Mouse (Mus musculus): ENCODE data around the gene Sult2b1.

The Sult2b1 gene

DNA sequence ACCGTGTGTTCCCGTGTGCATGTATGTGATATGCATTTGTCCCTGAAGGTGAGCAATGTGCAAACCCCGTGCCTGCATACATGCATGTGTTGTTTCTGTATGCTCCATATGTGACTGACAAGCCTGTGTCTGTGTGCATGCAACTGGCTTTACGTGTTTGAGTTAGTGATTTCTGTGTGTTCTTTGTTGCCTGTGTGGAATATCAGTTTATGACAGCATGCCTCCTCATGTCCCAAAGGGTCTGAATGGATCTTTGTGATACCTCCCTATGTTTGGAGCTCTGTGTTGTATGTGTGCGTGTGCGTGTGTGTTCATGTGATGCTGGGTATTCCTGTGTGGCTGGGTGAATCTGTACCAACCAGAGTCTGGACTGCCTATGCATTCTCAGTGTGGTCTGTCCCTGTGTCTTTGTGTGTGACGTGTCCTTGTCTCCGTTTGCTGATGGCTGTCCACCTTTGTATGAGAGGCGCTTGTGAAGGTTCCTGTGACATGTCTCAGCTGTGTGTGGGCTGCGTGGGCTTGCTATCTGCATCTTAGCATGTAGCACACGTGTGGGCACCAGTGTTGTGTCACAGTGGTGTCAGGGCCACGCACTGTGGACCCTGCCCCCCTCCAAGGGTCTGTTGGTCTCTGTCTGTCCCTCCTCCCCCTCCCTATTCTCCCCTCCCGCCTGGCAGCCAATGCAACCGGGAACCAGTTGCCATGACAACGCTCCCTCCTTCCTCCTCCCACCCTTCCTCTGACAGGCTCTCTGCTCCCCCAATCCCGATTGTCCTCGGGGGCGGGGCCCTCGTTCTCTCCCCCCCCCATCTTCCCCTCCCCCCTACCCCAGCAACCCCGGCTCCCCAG is at the start of gene Sult2b1:
TSS of gene Sult2b1 (minus strand) at position 146 of the 849 bp plus-strand sequence.
- DNase-seq (ENCODE audit: low read depth): no peak

DNA sequence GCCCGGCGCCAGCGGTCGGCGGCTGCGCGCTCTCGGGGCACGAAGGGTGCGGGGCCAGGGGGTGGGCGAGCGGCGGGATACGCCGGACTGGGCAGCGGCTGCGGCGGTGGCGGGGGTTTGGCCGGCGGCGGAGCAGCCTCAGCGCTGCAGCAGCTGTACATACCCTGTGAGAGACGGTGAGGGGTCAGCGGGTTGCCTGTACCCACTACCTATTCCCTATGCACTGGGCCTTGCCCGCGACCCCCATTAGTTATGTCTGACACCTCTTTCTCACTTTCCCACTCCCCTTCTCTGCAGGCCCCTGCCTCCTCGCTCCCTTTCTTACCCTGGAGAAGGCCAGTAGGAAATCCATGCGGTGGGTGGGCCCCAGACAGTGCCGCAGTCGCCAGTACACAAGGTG is 49.5 kb upstream of the Sult2b1 start:
- DNase-seq (ENCODE audit: low read depth): no peak

DNA sequence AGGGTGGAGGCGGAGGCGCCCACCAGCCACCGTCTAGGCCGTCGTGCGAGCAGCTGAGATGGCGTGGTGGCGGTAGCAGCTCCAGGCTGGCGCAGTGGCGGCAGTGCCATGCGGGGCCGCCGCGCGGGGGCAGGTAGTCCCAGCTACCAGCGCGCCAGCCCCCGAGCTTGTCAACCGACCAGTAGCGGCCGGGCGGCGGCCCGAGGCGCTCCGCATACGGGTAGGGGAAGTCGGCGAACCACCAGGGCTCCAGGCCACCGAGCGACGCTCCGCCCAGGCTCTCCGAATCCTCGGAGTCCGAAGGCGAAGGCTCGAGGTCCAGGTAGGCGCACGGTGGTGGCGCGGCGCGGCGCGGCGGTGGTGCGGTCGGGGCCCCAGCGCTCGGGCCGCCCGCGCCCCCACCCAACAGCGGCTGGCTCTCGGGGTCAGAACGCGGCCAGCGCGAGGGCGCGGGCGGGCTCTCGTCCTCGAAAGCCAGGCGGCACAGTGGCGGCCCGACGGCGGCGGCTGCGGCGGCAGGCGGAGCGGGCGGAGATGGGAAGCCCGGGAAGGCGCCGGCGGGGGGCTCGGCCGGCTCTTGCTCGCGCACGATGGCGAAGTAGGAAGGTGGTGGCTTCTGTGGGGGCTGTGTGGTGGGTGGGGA is 48.8 kb upstream of the Sult2b1 start:
- no peak for DNase-seq (ENCODE audit: low read depth)

DNA sequence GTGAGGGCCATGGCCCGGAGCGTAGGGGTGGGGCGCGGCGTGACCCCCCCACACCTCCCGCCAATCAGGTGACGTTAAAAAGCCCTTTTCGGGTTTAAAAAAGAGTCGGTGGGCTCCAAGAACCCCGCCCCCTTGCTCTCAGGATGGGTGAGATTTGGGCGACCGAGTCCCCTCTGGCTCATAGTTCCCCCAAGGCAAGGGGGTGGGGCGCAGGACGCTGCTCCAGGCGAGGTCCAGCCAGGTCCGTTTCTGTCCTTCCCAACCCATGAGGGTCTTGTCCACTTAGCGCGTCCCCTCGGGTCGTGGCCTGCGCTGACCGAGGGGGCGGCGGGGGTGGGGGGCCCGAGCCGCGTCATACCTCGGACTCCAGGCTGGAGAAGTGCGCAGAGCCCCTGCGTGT is 48.0 kb upstream of the Sult2b1 start:
- no peak for DNase-seq (ENCODE audit: low read depth)

DNA sequence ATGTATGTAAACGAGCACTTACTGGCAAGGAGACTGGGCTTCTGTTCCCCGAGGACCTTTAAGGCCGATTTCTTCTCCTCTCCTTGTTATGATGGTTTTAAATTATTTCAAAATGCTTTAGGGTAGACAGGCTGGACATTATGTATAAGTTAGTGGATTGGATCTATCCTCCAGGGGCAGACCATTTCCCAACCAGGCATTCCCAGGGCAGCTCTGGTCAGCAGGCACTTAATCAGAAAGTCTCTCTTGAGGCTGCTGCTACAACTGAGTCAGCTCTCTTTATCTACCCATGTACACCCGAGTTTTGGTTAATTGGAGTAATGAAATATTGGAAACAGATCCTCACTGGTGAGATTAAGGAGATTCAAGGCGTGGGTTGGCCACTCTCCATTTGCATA is 46.7 kb upstream of the Sult2b1 start:
- no peak for DNase-seq (ENCODE audit: low read depth)

DNA sequence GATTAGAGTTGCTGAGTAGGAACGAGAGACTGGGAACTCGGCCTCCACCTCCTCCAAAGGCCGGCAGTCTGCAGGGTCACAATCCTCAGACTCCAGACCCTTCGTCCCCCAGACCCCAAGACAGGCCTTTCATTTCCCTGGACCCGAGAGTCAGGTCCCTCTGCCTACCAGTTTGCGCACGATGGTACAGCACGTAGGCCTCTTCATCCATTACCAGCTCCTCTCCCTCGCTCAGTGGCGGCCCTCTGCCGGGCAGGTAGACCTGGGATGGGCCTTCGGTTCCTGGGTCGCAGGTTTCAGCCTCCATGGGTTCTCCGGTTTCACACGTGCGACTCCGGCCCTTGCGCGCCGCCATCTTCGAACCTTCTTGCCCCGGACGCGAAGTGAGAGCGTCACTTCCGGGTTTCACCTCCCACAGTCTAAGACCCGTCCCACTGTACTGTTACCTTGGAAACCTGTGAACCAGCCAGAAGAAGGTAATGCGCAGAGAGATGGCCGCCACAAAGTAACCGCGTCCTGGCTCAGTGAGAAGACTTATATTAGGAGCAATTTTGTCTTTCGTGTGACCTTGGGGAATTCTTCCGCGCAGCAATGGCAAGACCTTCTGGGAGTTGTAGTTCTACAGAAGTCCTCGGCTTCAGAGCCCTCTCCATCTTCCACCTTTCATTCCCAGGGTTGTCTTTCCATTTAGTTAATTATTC is 46.1 kb upstream of the Sult2b1 start, which contains the start of gene Grwd1:
TSS of gene Grwd1 (minus strand) at position 518 of the 701 bp plus-strand sequence.
- peak; percentile 94 for DNase-seq (ENCODE audit: low read depth)

DNA sequence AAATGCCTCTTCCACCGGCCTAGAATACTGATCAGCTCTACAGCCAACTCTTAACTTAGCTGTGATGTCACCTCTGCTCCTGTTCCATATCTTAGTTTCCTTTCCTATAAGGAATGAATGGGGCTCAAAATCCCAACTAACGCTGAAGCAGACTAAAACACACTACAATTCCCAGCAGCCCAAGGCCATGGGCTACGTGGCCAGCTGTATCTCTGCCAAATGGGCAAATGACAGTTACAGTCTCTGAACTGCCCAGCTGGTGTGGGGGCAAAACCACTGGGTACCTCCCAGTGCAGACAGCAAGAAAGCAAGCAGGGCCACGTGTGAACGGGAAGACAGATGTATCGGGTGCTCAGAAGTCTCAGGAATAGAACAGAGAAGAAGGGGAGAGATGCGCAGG is 42.2 kb upstream of the Sult2b1 start:
- no peak for DNase-seq (ENCODE audit: low read depth)

DNA sequence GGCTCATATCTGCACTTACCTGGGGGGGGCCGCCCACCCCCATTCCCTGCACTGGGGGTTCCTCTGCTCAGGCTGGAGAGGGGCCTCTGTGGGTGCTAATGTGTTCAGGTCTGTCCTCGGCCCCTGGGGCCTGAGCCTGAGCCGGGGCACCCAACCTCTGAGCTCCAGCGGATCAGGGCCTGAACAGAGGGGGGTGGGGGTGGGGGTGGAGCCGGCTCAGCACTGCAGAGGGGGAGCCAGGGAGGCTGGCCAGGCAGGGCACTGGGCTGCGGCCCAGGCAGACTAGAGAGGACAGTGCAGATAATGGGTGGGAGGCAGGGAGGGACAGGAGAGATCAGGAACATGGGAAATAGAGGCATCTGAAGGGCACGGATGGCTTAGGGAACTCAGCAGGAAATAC is 40.1 kb upstream of the Sult2b1 start, which contains the start of gene Kcnj14:
TSS of gene Kcnj14 (minus strand) at position 185 of the 400 bp plus-strand sequence.
- no peak for DNase-seq (ENCODE audit: low read depth)

DNA sequence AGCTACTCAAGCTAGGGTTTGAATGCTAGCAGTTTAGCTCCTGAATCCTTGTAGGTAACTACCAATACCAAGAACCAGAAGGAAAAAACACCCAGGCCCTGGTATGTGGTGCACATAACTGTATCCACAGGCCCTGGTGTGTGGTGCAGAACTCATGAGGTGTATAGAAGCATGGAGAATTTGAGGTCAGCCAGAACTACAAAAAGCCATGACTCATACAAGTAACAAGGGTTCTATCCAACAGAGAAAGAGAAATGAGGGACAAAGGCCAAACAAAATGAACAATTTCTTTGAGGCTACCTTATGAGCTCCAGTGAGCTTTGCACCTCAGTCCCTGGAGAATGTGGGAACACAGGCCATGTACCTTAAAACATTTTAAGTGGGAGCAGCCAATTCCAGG is 36.4 kb upstream of the Sult2b1 start:
- DNase-seq (ENCODE audit: low read depth): no peak

DNA sequence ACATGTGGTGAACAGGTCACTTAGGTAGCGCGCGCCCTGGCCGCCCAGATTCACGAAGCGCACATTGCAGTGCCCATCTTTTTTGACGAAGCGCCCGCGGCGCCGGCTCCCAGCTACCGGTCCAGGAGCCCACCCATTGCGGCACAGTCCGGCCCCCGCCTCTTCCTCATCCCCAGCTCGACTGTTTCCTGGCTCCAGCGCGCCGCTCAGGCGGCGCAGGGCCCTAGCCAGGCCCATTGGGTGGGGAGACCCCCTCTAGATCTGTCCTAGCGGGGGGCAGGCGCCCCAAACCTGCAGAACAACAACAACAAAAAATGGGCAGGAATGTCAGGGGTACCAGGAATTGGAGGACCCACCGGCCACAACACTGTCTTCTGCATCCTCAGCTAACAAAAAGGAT is 35.4 kb upstream of the Sult2b1 start:
- DNase-seq (ENCODE audit: low read depth): no peak

DNA sequence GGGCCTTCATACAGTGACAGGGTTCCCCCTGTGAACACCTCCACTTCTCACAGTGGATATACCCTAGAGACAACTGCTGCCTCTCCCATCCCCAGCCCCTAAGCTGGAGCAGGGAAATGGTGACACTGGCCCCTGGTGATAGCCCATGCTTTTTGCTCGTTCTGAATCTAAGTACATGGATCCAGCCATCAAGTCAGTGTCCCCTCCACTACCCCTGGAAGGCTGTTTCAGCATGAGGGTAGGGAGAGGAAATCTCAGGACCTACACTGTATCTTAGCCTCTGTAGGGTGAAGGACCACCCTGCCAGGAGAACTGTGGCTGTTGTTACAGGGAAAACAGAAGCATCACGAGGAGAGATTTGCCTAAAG is 31.5 kb upstream of the Sult2b1 start:
- DNase-seq (ENCODE audit: low read depth): no peak

DNA sequence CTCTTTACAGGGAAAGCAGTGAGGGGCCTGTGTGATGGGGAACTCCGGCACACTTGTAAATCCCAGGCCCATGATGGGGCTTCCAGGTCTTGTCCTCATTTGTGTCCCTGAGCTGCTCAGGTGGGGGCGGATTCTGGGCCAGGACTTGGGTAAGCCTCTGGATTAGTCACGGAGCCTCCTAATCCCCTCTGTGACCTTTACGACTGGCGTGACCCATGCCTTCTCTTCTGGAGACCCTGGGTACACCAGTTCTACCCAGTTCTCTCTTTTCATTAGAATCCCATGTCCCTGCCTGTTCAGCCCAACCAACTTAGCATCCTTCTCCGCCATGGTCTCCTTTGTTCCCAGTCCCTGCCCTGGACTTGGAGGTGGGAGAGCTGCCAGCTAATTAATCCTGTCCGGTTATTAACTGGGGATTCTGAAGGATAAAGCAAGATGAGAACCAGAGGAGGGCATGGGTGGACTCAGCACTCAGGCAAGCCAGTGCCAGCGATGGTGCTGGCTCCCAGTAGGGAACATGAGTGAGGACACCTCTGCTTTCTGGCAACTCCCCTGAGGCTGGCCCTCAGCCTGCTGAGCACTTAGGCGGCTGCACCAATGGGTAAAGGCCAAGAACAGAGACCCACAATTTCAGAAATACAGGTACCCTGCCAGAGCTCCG is 31.0 kb upstream of the Sult2b1 start:
- no peak for DNase-seq (ENCODE audit: low read depth)

DNA sequence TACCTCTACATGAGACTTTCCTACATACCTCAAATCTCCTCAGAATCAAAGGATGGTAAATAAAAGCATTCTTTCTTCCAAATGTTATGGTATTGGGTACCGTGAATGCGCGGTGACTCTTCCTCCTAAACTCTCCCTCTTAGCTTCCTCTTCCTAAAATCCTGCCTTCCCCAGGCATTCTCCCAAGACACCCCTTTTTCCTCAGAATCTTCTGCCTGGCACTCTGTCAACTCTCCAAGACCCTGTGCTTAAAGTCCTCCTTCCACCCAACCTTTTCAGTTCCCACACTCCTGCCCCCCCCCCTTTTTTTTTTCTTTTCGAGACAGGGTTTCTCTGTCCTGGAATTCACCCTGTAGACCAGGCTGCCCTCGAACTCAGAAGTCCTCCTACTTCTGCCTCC is 30.4 kb upstream of the Sult2b1 start:
- DNase-seq (ENCODE audit: low read depth): no peak

DNA sequence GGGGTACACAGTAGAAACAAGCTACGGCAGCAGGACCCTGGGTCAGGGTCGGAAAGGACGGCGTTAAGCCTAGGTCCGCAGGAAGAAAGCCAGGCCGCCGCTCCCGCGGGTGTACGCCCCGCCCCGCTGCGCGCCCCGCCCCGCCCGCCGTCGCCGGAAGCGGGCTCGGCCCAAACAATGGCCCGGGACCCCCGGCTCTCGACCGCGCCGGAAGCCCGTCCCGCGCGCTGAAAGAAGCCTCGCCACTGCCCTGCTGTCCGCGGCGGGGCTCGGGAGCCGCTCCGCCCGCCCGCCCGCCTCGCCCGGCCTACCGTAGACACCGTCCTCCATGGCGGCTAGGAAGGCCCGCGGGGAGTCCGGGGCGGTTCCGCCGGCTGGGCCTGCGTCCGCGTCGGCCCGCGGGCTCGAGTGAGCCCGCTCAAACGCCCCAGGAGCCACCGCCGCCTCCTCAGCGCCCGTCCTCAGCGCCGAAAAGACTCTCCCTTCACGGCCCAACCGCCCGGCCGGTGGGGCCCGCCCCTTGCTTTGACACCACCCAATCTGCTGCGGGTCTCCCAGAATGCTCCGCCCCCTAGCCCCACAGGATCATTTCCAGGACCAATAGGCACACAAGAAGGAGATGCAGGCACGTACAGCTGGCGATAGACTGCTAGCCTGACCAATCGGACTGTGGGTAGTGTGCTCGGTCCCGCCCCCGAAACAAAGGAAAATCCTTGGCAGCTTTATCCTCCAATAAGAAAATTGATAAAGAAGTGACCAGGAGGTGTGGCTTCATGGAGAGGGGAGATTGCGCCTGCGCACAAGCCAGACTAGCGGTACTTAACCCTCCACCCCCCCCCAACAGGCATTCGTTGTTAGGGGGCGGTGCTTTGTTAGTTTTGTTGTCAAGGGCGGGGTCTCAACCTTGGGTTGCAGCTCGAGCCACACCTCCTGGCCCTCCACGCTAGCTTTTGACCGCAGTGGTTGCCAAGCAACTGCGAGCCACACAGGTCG is 29.6 kb upstream of the Sult2b1 start, which contains the start of gene Cyth2:
TSS of gene Cyth2 (minus strand) at position 795 of the 993 bp plus-strand sequence.
- DNase-seq (ENCODE audit: low read depth): peak; percentile 100

DNA sequence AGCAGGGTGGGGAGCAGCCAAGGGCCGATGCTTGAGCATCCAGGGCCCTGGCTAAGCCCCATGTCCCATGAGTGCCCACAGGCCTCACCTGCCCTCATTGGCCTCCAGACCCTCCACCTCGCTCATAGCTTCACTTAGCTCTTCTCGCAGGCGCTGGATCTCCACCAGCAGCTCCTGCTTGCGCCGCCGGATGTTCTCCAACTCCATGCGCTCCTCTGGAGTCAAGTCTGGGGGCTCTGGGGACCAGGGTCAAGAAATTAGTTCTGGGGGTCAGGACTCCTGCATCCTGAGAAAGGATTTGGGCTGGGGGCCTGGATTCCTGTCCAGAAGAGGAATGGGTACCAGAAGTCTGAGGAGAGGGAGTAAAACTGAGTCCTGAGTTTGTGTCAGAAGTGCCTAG is 28.5 kb upstream of the Sult2b1 start:
- DNase-seq (ENCODE audit: low read depth): no peak

DNA sequence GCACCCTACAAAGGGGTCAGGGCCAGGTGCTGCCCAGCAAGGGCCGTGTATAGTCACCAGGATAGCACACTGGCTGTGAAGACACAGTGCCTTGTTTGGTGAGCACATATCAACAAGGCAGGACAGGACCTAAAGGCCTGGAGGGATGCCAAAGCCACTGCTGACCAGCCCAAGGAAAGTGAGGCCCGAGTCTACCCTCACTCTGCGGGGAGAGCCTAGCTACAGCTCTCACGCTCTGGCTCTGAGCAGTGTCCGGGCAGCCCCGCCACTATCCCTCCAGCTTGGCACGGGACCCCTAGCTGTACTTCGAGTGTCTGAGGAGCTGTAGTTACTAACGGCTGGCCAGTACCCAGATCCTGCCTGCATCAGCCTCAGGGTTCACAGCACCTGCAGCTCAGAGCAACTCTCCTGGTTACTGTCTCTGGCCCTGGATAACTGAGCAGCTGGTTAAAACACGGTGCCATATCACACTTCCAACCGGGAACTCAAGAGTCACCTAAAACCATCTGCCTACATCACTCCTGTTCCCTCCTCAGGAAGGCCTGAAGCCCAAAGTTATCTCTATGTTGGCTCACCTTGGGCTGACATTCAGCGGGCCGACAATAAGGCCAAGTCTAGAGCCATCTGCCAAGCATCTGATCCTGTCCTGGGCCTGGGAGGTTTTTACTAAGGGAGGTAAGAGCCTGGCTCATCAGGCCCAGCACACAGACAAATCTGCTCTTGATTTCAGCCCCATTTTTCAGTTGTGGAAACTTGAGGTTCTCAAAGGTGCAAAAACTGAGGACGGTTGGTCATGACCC is 25.0 kb upstream of the Sult2b1 start:
- DNase-seq (ENCODE audit: low read depth): no peak

DNA sequence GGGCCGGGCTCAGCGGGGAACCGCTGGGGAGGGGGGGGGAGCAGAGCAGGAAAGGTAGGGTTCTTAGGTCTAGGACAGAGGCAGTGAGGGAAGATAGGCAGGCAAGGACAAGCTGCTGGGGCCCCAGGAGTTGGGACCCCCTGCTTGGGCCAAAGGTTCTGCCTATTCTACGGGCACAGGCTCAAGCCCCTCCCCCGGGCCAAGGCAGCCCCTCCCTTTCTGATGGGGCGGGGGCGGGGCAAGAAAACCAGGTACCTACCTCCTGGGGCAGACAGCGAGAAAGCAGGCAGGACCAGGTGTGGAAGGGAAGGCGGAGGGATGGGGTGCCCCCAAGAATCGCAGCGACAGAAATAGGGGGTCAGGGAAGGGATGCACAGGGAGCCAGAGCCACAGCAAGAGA is 24.0 kb upstream of the Sult2b1 start:
- DNase-seq (ENCODE audit: low read depth): no peak

DNA sequence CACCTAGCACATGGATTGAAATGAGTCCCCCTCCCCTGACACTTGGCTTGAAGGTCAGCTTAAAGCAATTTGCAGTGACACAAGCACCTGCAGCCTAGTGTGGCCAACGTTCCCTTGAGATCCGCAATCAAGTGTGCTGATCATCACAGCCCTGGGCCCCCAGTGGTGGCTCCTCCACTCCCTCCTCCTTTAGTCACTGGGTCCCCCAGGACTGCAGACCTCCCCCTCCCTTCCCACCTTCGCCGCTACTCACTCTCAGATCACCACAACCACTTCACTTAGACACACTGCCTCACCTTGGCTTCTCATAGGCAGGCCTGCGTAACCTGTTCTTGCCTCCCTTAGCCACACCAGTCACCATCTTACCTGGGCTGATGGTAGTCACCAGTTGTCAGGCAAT is 21.5 kb upstream of the Sult2b1 start:
- DNase-seq (ENCODE audit: low read depth): no peak

DNA sequence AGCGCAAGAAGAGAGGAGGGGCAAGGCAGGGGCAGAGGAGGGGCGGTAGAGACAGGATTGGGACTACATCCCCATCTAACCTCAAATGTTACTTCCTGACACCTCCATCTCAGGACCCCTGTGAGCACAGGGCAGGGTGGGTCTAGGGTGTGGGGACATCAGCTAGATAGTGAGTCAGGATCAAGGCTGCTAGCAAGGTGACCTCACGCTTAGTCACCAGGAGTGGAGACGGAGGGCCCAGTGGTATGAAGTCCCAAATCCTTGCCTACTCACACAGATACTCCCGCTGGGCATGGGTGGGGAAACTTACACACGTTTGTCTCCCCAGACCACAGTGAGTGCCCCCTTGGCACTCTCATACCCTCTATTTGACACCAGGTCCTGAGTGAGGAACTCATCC is 18.1 kb upstream of the Sult2b1 start:
- DNase-seq (ENCODE audit: low read depth): peak; percentile 38

DNA sequence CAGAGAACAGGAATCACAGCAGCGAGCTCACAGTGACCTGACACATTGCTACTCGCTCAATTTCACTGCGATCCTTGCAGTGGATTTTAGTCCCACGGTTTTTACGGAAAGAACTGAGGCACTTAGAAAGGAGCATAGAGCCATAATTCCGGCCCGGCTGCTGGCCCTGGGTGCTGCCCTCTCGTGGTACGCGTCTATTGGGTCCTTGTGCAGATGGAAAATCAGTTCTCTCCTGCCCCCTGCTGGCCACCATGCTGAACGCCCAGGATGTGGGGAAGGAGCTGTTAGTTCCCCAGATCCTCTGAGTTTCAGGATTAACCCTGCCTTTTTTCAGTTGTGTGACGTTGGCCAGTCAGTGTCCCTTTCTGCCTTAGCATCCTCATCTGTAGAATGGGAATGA is 16.9 kb upstream of the Sult2b1 start:
- peak; percentile 93 for DNase-seq (ENCODE audit: low read depth)
